23 mouse cellular contexts compared by ENCODE assay signal in the genomic region with DNA sequence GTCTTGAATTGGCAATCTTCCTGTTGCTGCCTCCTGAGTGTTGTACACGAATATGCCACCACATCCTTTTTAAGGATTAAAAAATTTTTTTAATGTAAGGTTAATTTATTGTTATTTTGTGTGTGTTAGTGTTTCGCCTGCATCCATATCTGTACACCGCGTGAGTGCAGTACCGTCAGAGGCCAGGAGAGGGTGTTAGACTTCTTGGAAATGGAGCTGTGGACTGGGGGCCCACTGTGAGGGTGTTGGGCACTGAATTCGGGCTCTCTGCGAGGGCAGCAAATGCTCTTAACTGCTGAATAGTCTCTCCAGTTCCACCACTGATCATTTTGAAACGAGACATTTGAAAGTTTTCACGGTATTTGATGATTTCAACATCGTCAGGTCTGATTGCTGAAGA. TPM values are rescaled to one million over a fixed set of nuclear protein-coding genes. Genes with fewer than 3 reads are reported as not detected.
A peak's percentile ranks its signal among the peaks of the same experiment; 100 is the strongest.
DNase-seq lines count a peak whose midpoint lies in the region; ATAC-seq and TF ChIP-seq lines count a peak whose summit lies in the region.
"Had no signal": no experiment of that assay in that cellular context is flagged by ENCODE, and none has a peak within 500 bp of the region (broad histone marks: within the 10 kb centered on the region; RNA-seq: fewer than 3 reads in every experiment).

No protein-coding gene starts in this region.

- H3K9me3 ChIP-seq in intestine, postnatal 0 days (ENCODE audit: control insufficient read depth): no peaks in the 10 kb centered on the region
- no peaks in the 10 kb centered on the region for H3K9me3 ChIP-seq in intestine, embryonic 15.5 days
- no peaks in the 10 kb centered on the region for H3K9me3 ChIP-seq in midbrain, embryonic 11.5 days (ENCODE audit: control insufficient read depth, low read length)
- no peaks in the 10 kb centered on the region for H3K9me3 ChIP-seq in midbrain, embryonic 13.5 days
- H3K9me3 ChIP-seq: forebrain, embryonic 10.5 days; hindbrain, embryonic 12.5 days; kidney, embryonic 15.5 days; limb, embryonic 15.5 days; neural tube, embryonic 12.5 days had no signal

- WGBS in intestine, postnatal 0 days: 89% methylated on average over 10 of the region's 10 CpGs
- WGBS in intestine, embryonic 15.5 days: 89% methylated on average over 10 of the region's 10 CpGs
- WGBS in midbrain, embryonic 11.5 days: 92% methylated on average over 10 of the region's 10 CpGs
- 95% methylated on average over 10 of the region's 10 CpGs for WGBS in midbrain, embryonic 13.5 days

- no peak overlapping the region for H3K27ac ChIP-seq in intestine, postnatal 0 days (ENCODE audit: low read depth, low read length)
- no peak overlapping the region for H3K27ac ChIP-seq in intestine, embryonic 15.5 days
- no peak overlapping the region for H3K27ac ChIP-seq in midbrain, embryonic 11.5 days (ENCODE audit: low read depth, low read length)
- no peak overlapping the region for H3K27ac ChIP-seq in midbrain, embryonic 13.5 days
- H3K27ac ChIP-seq: forebrain, embryonic 10.5 days; hindbrain, embryonic 12.5 days; kidney, embryonic 15.5 days; limb, embryonic 15.5 days; neural tube, embryonic 12.5 days had no signal

- H3K27me3 ChIP-seq in intestine, postnatal 0 days (replicated peaks; ENCODE audit: control insufficient read depth, insufficient read depth, low read length): 0 out of 2 replicates have a peak, but pooled peaks cover 3% of the 10 kb centered on the region
- no peaks in the 10 kb centered on the region for H3K27me3 ChIP-seq in intestine, embryonic 15.5 days (replicated peaks)
- no peaks in the 10 kb centered on the region for H3K27me3 ChIP-seq in midbrain, embryonic 11.5 days (ENCODE audit: control insufficient read depth, insufficient read depth, low read length)
- peaks cover 6% of the 10 kb centered on the region for H3K27me3 ChIP-seq in midbrain, embryonic 13.5 days
- H3K27me3 ChIP-seq: kidney, embryonic 15.5 days; neural tube, embryonic 12.5 days had no signal

- H3K36me3 ChIP-seq in intestine, postnatal 0 days (ENCODE audit: control insufficient read depth, insufficient read depth): no peaks in the 10 kb centered on the region
- no peaks in the 10 kb centered on the region for H3K36me3 ChIP-seq in intestine, embryonic 15.5 days
- no peaks in the 10 kb centered on the region for H3K36me3 ChIP-seq in midbrain, embryonic 11.5 days (ENCODE audit: control insufficient read depth, insufficient read depth, low read length)
- no peaks in the 10 kb centered on the region for H3K36me3 ChIP-seq in midbrain, embryonic 13.5 days
- H3K36me3 ChIP-seq: forebrain, embryonic 10.5 days; hindbrain, embryonic 12.5 days; kidney, embryonic 15.5 days; limb, embryonic 15.5 days; neural tube, embryonic 12.5 days had no signal

- H3K4me2 ChIP-seq in intestine, postnatal 0 days (replicated peaks; ENCODE audit: low read depth): no peak overlapping the region
- H3K4me2 ChIP-seq in intestine, embryonic 15.5 days (replicated peaks): no peak overlapping the region
- H3K4me2 ChIP-seq in midbrain, embryonic 11.5 days: no peak overlapping the region
- no peak overlapping the region for H3K4me2 ChIP-seq in midbrain, embryonic 13.5 days (replicated peaks)
- H3K4me2 ChIP-seq: heart, embryonic 11.5 days; hindbrain, embryonic 12.5 days; kidney, embryonic 15.5 days; limb, embryonic 15.5 days; neural tube, embryonic 12.5 days had no signal

- no peak for ATAC-seq in intestine, postnatal 0 days
- no peak for ATAC-seq in intestine, embryonic 15.5 days
- ATAC-seq in midbrain, embryonic 11.5 days (ENCODE audit: low FRiP score): no peak
- no peak for ATAC-seq in midbrain, embryonic 13.5 days

- no peak overlapping the region for H3K4me3 ChIP-seq in intestine, postnatal 0 days (ENCODE audit: low read depth, low read length)
- no peak overlapping the region for H3K4me3 ChIP-seq in intestine, embryonic 15.5 days (replicated peaks)
- H3K4me3 ChIP-seq in midbrain, embryonic 11.5 days (ENCODE audit: low read depth, low read length): no peak overlapping the region
- no peak overlapping the region for H3K4me3 ChIP-seq in midbrain, embryonic 13.5 days (replicated peaks)
- H3K4me3 ChIP-seq: forebrain, embryonic 10.5 days; hindbrain, embryonic 12.5 days; kidney, embryonic 15.5 days; limb, embryonic 15.5 days; neural tube, embryonic 12.5 days had no signal

- H3K4me1 ChIP-seq in intestine, postnatal 0 days (replicated peaks; ENCODE audit: control insufficient read depth, insufficient read depth, low read length): no peaks in the 10 kb centered on the region
- no peaks in the 10 kb centered on the region for H3K4me1 ChIP-seq in intestine, embryonic 15.5 days (replicated peaks)
- no peaks in the 10 kb centered on the region for H3K4me1 ChIP-seq in midbrain, embryonic 11.5 days (ENCODE audit: control insufficient read depth, insufficient read depth, low read length)
- no peaks in the 10 kb centered on the region; the same call in 1 of the 2 replicates for H3K4me1 ChIP-seq in midbrain, embryonic 13.5 days (replicated peaks)
- H3K4me1 ChIP-seq: hindbrain, embryonic 12.5 days; kidney, embryonic 15.5 days; limb, embryonic 15.5 days; neural tube, embryonic 12.5 days had no signal

- peak; percentile 24 for TF ChIP-seq CTCF in intestine, postnatal 0 days (IDR thresholded peaks at IDR 0.05; ENCODE audit: low read depth)

- H3K9ac ChIP-seq in intestine, postnatal 0 days (ENCODE audit: low read depth, low read length): no peak overlapping the region
- H3K9ac ChIP-seq in intestine, embryonic 15.5 days: no peak overlapping the region
- H3K9ac ChIP-seq in midbrain, embryonic 11.5 days (ENCODE audit: low read length): no peak overlapping the region
- no peak overlapping the region for H3K9ac ChIP-seq in midbrain, embryonic 13.5 days (replicated peaks)
- H3K9ac ChIP-seq: hindbrain, embryonic 12.5 days; kidney, embryonic 15.5 days; limb, embryonic 15.5 days; neural tube, embryonic 12.5 days had no signal

- peak; percentile 77 for DNase-seq in midbrain, embryonic 11.5 days (ENCODE audit: low spot score, missing footprints)
- peak; percentile 9 for DNase-seq in WW6 (ENCODE audit: low read depth, low spot score)
- no peak for DNase-seq in thymus, postnatal 0 days (ENCODE audit: low spot score)
- no peak for DNase-seq in cerebellum, postnatal 4 days (ENCODE audit: low spot score in 2 of 2)
- DNase-seq: cerebellum, adult 18-20 months; cerebellum, postnatal 36 days; gastrocnemius, postnatal 36 days; heart, postnatal 10 days; layer of hippocampus, postnatal 36 days; lung, adult 2 months; lung, postnatal 4 days; right cerebral cortex, adult 18-20 months; thymus, postnatal 25 days had no signal

RNA-seq across cellular contexts. Expression of gene Gm9376, which starts 45.9 kb away (rescaled TPM):
- polyA plus RNA-seq in intestine, postnatal 0 days (2015; fragmentation: Nextera tagmentation; extraction: Ambion mirVana): not detected in 2 replicates
- not detected in 2 replicates for polyA plus RNA-seq in intestine, embryonic 15.5 days (2015; fragmentation: Nextera tagmentation; extraction: Ambion mirVana)
- not detected in 2 replicates for polyA plus RNA-seq in midbrain, embryonic 11.5 days (2014; fragmentation: Nextera tagmentation; extraction: Ambion mirVana)
- polyA plus RNA-seq in midbrain, embryonic 13.5 days (2015; fragmentation: Nextera tagmentation; extraction: Ambion mirVana): not detected in 2 replicates
- polyA plus RNA-seq in thymus, postnatal 0 days (2015; fragmentation: Nextera tagmentation; extraction: Ambion mirVana): not detected in 2 replicates
- polyA plus RNA-seq: forebrain, embryonic 10.5 days; heart, embryonic 11.5 days; hindbrain, embryonic 12.5 days; intestine, embryonic 14.5 days; kidney, embryonic 15.5 days; limb, embryonic 15.5 days; lung, adult 2 months; neural tube, embryonic 12.5 days had no signal

Comparison
In these comparisons a context has a peak if more than half of its experiments do, and no peak if none do; other contexts are left out.
1. DNase-seq: peak in midbrain, embryonic 11.5 days (single experiment) and WW6 (single experiment); none in thymus, postnatal 0 days (single experiment) and cerebellum, postnatal 4 days (0 of 2).